Mouse (Mus musculus): ENCODE measurements at regions not wholly inside any gene's neighbourhood (a gene's known extent, or its start where the extent isn't known, plus 50 kb on each side); places are given as distances from the start of the nearest gene placed in this dataset.

GRCm38 (mm10) chr7:63816056-63816941 lies 100.4 kb upstream of the E030018B13Rik start:
- TF ChIP-seq CTCF (IDR thresholded peaks at IDR 0.05) (0 out of 2 replicates have a peak, but pooled peaks have one; percentile 2), EP300 (IDR thresholded peaks at IDR 0.05) (peak; percentile 72)

Measured in lung, postnatal 0 days (tissue).